Mouse (Mus musculus) adrenal gland, postnatal 36 days (tissue): ENCODE measurements around the gene Pwwp2b. TPM values are rescaled to one million over a fixed set of nuclear protein-coding genes. Genes with fewer than 3 reads are reported as not detected.

Experiments
- DNase-seq, 2 experiments: peaks; one replicate each; pipeline ENCODE4 v3.0.0; 2021; ENCODE audit warnings: mixed read lengths in 1 of 2
- total RNA-seq, 2 experiments: library from RNA; stranded (reverse); gene quantifications; 2 replicates each; pipeline ENCODE4 v1.2.3; 2021

Pwwp2b gene
- total RNA-seq, 2 experiments from 2014 or later = 9.8 to 15.6 TPM

- DNase-seq = no peak
Observed at GRCm38 (mm10) chr7:139257752-139258542, 9.7 kb downstream of the Pwwp2b start.

GRCm38 (mm10) chr7:139264337-139264736 is 16.1 kb downstream of the Pwwp2b start:
- no peak for DNase-seq

GRCm38 (mm10) chr7:139265634-139266033 is 17.4 kb downstream of the Pwwp2b start:
- no peak for DNase-seq

GRCm38 (mm10) chr7:139266431-139266830 is 18.1 kb downstream of the Pwwp2b start:
- DNase-seq = no peak

- peak; percentile 79 to 80 for DNase-seq
Observed at GRCm38 (mm10) chr7:139266886-139267870, 18.9 kb downstream of the Pwwp2b start.

- DNase-seq = no peak
Observed at GRCm38 (mm10) chr7:139270738-139271137, 22.5 kb downstream of the Pwwp2b start.

GRCm38 (mm10) chr7:139271871-139272270 is 23.6 kb downstream of the Pwwp2b start:
- DNase-seq = no peak

GRCm38 (mm10) chr7:139272639-139273396 is 24.5 kb downstream of the Pwwp2b start:
- peak in 1 of 2 experiments; percentile 37 for DNase-seq

GRCm38 (mm10) chr7:139273397-139273719 is 25.1 kb downstream of the Pwwp2b start:
- DNase-seq = peak; percentile 57 to 74

GRCm38 (mm10) chr7:139275586-139275985 is 27.3 kb downstream of the Pwwp2b start:
- no peak for DNase-seq

GRCm38 (mm10) chr7:139276150-139276549 is 27.9 kb downstream of the Pwwp2b start:
- DNase-seq = no peak

GRCm38 (mm10) chr7:139277536-139277935 is 29.3 kb downstream of the Pwwp2b start:
- no peak for DNase-seq

- no peak for DNase-seq
Observed at GRCm38 (mm10) chr7:139279571-139279970, 31.3 kb downstream of the Pwwp2b start.

GRCm38 (mm10) chr7:139280044-139280443 is 31.8 kb downstream of the Pwwp2b start:
- DNase-seq = no peak

GRCm38 (mm10) chr7:139281195-139281594 is 32.9 kb downstream of the Pwwp2b start:
- no peak for DNase-seq

GRCm38 (mm10) chr7:139282037-139282436 is 33.8 kb downstream of the Pwwp2b start:
- DNase-seq = no peak

GRCm38 (mm10) chr7:139285295-139285943 is 37.1 kb downstream of the Pwwp2b start:
- DNase-seq = no peak

GRCm38 (mm10) chr7:139288540-139288939 is 40.3 kb downstream of the Pwwp2b start:
- peak in 1 of 2 experiments; percentile 35 for DNase-seq

- no peak for DNase-seq
Observed at GRCm38 (mm10) chr7:139293350-139293749, 45.1 kb downstream of the Pwwp2b start.

- no peak for DNase-seq
Observed at GRCm38 (mm10) chr7:139294076-139294475, 45.8 kb downstream of the Pwwp2b start.

GRCm38 (mm10) chr7:139295653-139296052 is 47.4 kb downstream of the Pwwp2b start:
- peak in 1 of 2 experiments; percentile 37 for DNase-seq
